Mouse (Mus musculus) neutrophil, adult 5-6 weeks (primary cell): ENCODE measurements around the gene Cep78. TPM values are rescaled to one million over a fixed set of nuclear protein-coding genes. Genes with fewer than 3 reads are reported as not detected.

Experiments
- ATAC-seq: fragments of 151-379, 151-347 bp; 2 replicates; pipeline ENCODE4 v1.8.0; 2017; ENCODE audit warnings: mild to moderate bottlenecking, moderate TSS enrichment; ENCODE audit not compliant: insufficient number of reproducible peaks, poor library complexity, low FRiP score, severe bottlenecking; ENCODE audit errors: extremely low read depth
- total RNA-seq: library from RNA; stranded (forward); fragments of 200-1000 nt; gene quantifications from 2 replicates; pipeline ENCODE4 v1.2.3, GENCODE M21; 2017

Gene Cep78
- total RNA-seq = 5.5 and 7.0 TPM in 2 replicates

GRCm38 (mm10) chr19:15984449-15985171 is at the start of gene Cep78:
Gene Cep78, minus strand, starts transcription at chr19:15984989.
- peak; percentile 88 for ATAC-seq

GRCm38 (mm10) chr19:16031276-16031675 is 46.5 kb upstream of the Cep78 start:
- no peak for ATAC-seq

GRCm38 (mm10) chr19:16029253-16029771 is 44.5 kb upstream of the Cep78 start:
- ATAC-seq = peak; percentile 99

GRCm38 (mm10) chr19:16028746-16029252 is 44.0 kb upstream of the Cep78 start:
- no peak for ATAC-seq

GRCm38 (mm10) chr19:16027876-16028670 is 43.3 kb upstream of the Cep78 start:
- ATAC-seq = no peak

- no peak for ATAC-seq
These were observed 41.5 kb upstream of the Cep78 start for GRCm38 (mm10) chr19:16026276-16026675.

GRCm38 (mm10) chr19:16022178-16022577 is 37.4 kb upstream of the Cep78 start:
- ATAC-seq = no peak

- no peak for ATAC-seq
These were observed 31.4 kb upstream of the Cep78 start for GRCm38 (mm10) chr19:16016171-16016570.

GRCm38 (mm10) chr19:16015191-16015968 is 30.6 kb upstream of the Cep78 start:
- ATAC-seq = 0 out of 2 replicates have a peak, but pooled peaks have one; percentile 30

GRCm38 (mm10) chr19:16009746-16010337 is 25.1 kb upstream of the Cep78 start:
- no peak for ATAC-seq

- no peak for ATAC-seq
These were observed 24.3 kb upstream of the Cep78 start for GRCm38 (mm10) chr19:16009111-16009510.

GRCm38 (mm10) chr19:16007131-16007530 is 22.3 kb upstream of the Cep78 start:
- ATAC-seq = no peak

GRCm38 (mm10) chr19:15998157-15998556 is 13.4 kb upstream of the Cep78 start:
- peak; percentile 69 for ATAC-seq

GRCm38 (mm10) chr19:15996901-15997564 is 12.2 kb upstream of the Cep78 start:
- no peak for ATAC-seq

GRCm38 (mm10) chr19:15990102-15990501 is 5.3 kb upstream of the Cep78 start:
- ATAC-seq = no peak

GRCm38 (mm10) chr19:15985172-15985713 is 454 bp upstream of the Cep78 start:
- ATAC-seq = no peak

GRCm38 (mm10) chr19:15983739-15984344 is 947 bp downstream of the Cep78 start:
- no peak for ATAC-seq
